Mouse (Mus musculus): Measurements from ENCODE around the gene Fbxo42. TPM values are rescaled to one million over a fixed set of nuclear protein-coding genes. Genes with fewer than 3 reads are reported as not detected.

The Fbxo42 gene
- polyA plus RNA-seq, 1 experiment from 2014 or later: 25.5 TPM

- WGBS: 89% methylated on average over 4 of the region's 4 CpGs
- Histone ChIP-seq H3K27me3 (ENCODE audit: control insufficient read depth, insufficient read depth, low read depth, low read length) (peaks cover 10% of the 10 kb centered on the region), H3K4me2 (ENCODE audit: low read length) (no peak overlapping the region), H3K9ac (ENCODE audit: low read depth, low read length) (no peak overlapping the region), H3K4me3 (ENCODE audit: low read depth, low read length) (no peak overlapping the region), H3K36me3 (ENCODE audit: control insufficient read depth, insufficient read depth, low read length) (no peaks in the 10 kb centered on the region), H3K4me1 (ENCODE audit: control insufficient read depth, insufficient read depth, low read length) (no peaks in the 10 kb centered on the region), H3K27ac (ENCODE audit: low read length) (no peak overlapping the region), H3K9me3 (replicated peaks; ENCODE audit: control insufficient read depth, low read length, poor library complexity, severe bottlenecking) (no peaks in the 10 kb centered on the region)
- ATAC-seq: no peak
These were observed 85.5 kb downstream of the Fbxo42 start for GRCm38 (mm10) chr4:141233196-141233595.

- Histone ChIP-seq H3K4me3 (ENCODE audit: low read depth, low read length) (no peak overlapping the region), H3K36me3 (ENCODE audit: control insufficient read depth, insufficient read depth, low read length) (no peaks in the 10 kb centered on the region), H3K9ac (ENCODE audit: low read depth, low read length) (no peak overlapping the region), H3K4me1 (ENCODE audit: control insufficient read depth, insufficient read depth, low read length) (peaks cover 11% of the 10 kb centered on the region), H3K4me2 (ENCODE audit: low read length) (no peak overlapping the region), H3K27ac (ENCODE audit: low read length) (no peak overlapping the region), H3K27me3 (ENCODE audit: control insufficient read depth, insufficient read depth, low read depth, low read length) (peaks cover 23% of the 10 kb centered on the region), H3K9me3 (replicated peaks; ENCODE audit: control insufficient read depth, low read length, poor library complexity, severe bottlenecking) (no peaks in the 10 kb centered on the region)
- WGBS: 74% methylated on average over 6 of the region's 6 CpGs
- no peak for ATAC-seq
These were observed 87.9 kb downstream of the Fbxo42 start for GRCm38 (mm10) chr4:141235537-141236111.

GRCm38 (mm10) chr4:141236856-141237255 is 89.1 kb downstream of the Fbxo42 start:
- WGBS: 75% methylated on average over 3 of the region's 3 CpGs
- peaks cover 11% of the 10 kb centered on the region for H3K4me1 ChIP-seq (ENCODE audit: control insufficient read depth, insufficient read depth, low read length)
- H3K4me2 ChIP-seq (ENCODE audit: low read length): no peak overlapping the region

GRCm38 (mm10) chr4:141238492-141239387 is 91.0 kb downstream of the Fbxo42 start:
- no peak for ATAC-seq
- 4% methylated on average over 20 of the region's 20 CpGs for WGBS
- peaks cover 15% of the 10 kb centered on the region for H3K4me1 ChIP-seq (ENCODE audit: control insufficient read depth, insufficient read depth, low read length)
- no peaks in the 10 kb centered on the region for H3K9me3 ChIP-seq (replicated peaks; ENCODE audit: control insufficient read depth, low read length, poor library complexity, severe bottlenecking)
- no peak overlapping the region for H3K27ac ChIP-seq (ENCODE audit: low read length)
- peaks cover 48% of the 10 kb centered on the region for H3K27me3 ChIP-seq (ENCODE audit: control insufficient read depth, insufficient read depth, low read depth, low read length)
- H3K9ac ChIP-seq (ENCODE audit: low read depth, low read length): peak overlapping the region; percentile 47; the same call in 1 of the 2 replicates
- no peaks in the 10 kb centered on the region for H3K36me3 ChIP-seq (ENCODE audit: control insufficient read depth, insufficient read depth, low read length)
- H3K4me2 ChIP-seq (ENCODE audit: low read length): peak overlapping the region; percentile 62
- peak overlapping the region; percentile 36 for H3K4me3 ChIP-seq (ENCODE audit: low read depth, low read length)

More at GRCm38 (mm10) chr4:141236856-141237255, 89.1 kb downstream of the Fbxo42 start:
- ATAC-seq: no peak
- Histone ChIP-seq H3K36me3 (ENCODE audit: control insufficient read depth, insufficient read depth, low read length) (no peaks in the 10 kb centered on the region), H3K27me3 (ENCODE audit: control insufficient read depth, insufficient read depth, low read depth, low read length) (peaks cover 33% of the 10 kb centered on the region), H3K4me3 (ENCODE audit: low read depth, low read length) (no peak overlapping the region), H3K27ac (ENCODE audit: low read length) (no peak overlapping the region), H3K9ac (ENCODE audit: low read depth, low read length) (no peak overlapping the region), H3K9me3 (replicated peaks; ENCODE audit: control insufficient read depth, low read length, poor library complexity, severe bottlenecking) (no peaks in the 10 kb centered on the region)

- ATAC-seq: peak; percentile 63
- Histone ChIP-seq H3K27me3 (ENCODE audit: control insufficient read depth, insufficient read depth, low read depth, low read length) (peaks cover 53% of the 10 kb centered on the region), H3K4me3 (ENCODE audit: low read depth, low read length) (peak within 1 kb of the TSS; percentile 36), H3K27ac (ENCODE audit: low read length) (no peak within 1 kb of the TSS), H3K4me1 (ENCODE audit: control insufficient read depth, insufficient read depth, low read length) (peaks cover 17% of the 10 kb centered on the region), H3K4me2 (ENCODE audit: low read length) (peak within 1 kb of the TSS; percentile 62), H3K36me3 (ENCODE audit: control insufficient read depth, insufficient read depth, low read length) (no peaks in the 10 kb centered on the region), H3K9me3 (replicated peaks; ENCODE audit: control insufficient read depth, low read length, poor library complexity, severe bottlenecking) (no peaks in the 10 kb centered on the region), H3K9ac (ENCODE audit: low read depth, low read length) (peak within 1 kb of the TSS; percentile 47; the same call in 1 of the 2 replicates)
- WGBS: 2% methylated on average over 30 of the region's 31 CpGs
These were observed 91.8 kb downstream of the Fbxo42 start, which contains the start of gene Arhgef19 for GRCm38 (mm10) chr4:141239388-141240125. Gene Arhgef19 (plus strand): TSS chr4:141239499.

GRCm38 (mm10) chr4:141240617-141241016 is 92.9 kb downstream of the Fbxo42 start:
- H3K4me3 ChIP-seq (ENCODE audit: low read depth, low read length): no peak overlapping the region
- H3K36me3 ChIP-seq (ENCODE audit: control insufficient read depth, insufficient read depth, low read length): no peaks in the 10 kb centered on the region
- no peak overlapping the region for H3K27ac ChIP-seq (ENCODE audit: low read length)
- ATAC-seq: no peak
- H3K4me2 ChIP-seq (ENCODE audit: low read length): no peak overlapping the region
- no peaks in the 10 kb centered on the region for H3K9me3 ChIP-seq (replicated peaks; ENCODE audit: control insufficient read depth, low read length, poor library complexity, severe bottlenecking)
- no peak overlapping the region for H3K9ac ChIP-seq (ENCODE audit: low read depth, low read length)
- peaks cover 21% of the 10 kb centered on the region for H3K4me1 ChIP-seq (ENCODE audit: control insufficient read depth, insufficient read depth, low read length)
- WGBS: 4% methylated on average over 14 of the region's 14 CpGs
- H3K27me3 ChIP-seq (ENCODE audit: control insufficient read depth, insufficient read depth, low read depth, low read length): peaks cover 53% of the 10 kb centered on the region

GRCm38 (mm10) chr4:141241861-141242260 is 94.1 kb downstream of the Fbxo42 start:
- Histone ChIP-seq H3K4me1 (ENCODE audit: control insufficient read depth, insufficient read depth, low read length) (peaks cover 26% of the 10 kb centered on the region), H3K4me3 (ENCODE audit: low read depth, low read length) (no peak overlapping the region), H3K4me2 (ENCODE audit: low read length) (no peak overlapping the region), H3K27me3 (ENCODE audit: control insufficient read depth, insufficient read depth, low read depth, low read length) (peaks cover 63% of the 10 kb centered on the region), H3K36me3 (ENCODE audit: control insufficient read depth, insufficient read depth, low read length) (no peaks in the 10 kb centered on the region), H3K9me3 (replicated peaks; ENCODE audit: control insufficient read depth, low read length, poor library complexity, severe bottlenecking) (no peaks in the 10 kb centered on the region), H3K27ac (ENCODE audit: low read length) (no peak overlapping the region), H3K9ac (ENCODE audit: low read depth, low read length) (no peak overlapping the region)
- WGBS: 36% methylated on average over 15 of the region's 15 CpGs
- ATAC-seq: no peak

GRCm38 (mm10) chr4:141242651-141243241 is 95.0 kb downstream of the Fbxo42 start:
- Histone ChIP-seq H3K9me3 (replicated peaks; ENCODE audit: control insufficient read depth, low read length, poor library complexity, severe bottlenecking) (no peaks in the 10 kb centered on the region), H3K4me3 (ENCODE audit: low read depth, low read length) (no peak overlapping the region), H3K4me1 (ENCODE audit: control insufficient read depth, insufficient read depth, low read length) (peaks cover 33% of the 10 kb centered on the region), H3K27me3 (ENCODE audit: control insufficient read depth, insufficient read depth, low read depth, low read length) (peaks cover 66% of the 10 kb centered on the region), H3K4me2 (ENCODE audit: low read length) (no peak overlapping the region), H3K9ac (ENCODE audit: low read depth, low read length) (no peak overlapping the region), H3K27ac (ENCODE audit: low read length) (no peak overlapping the region), H3K36me3 (ENCODE audit: control insufficient read depth, insufficient read depth, low read length) (no peaks in the 10 kb centered on the region)
- no peak for ATAC-seq
- 7% methylated on average over 11 of the region's 11 CpGs for WGBS
